Mouse (Mus musculus): ENCODE results near the gene Adam33. TPM values are rescaled to one million over a fixed set of nuclear protein-coding genes. Genes with fewer than 3 reads are reported as not detected.

Adam33 gene
- polyA plus RNA-seq, 1 experiment from 2014 or later = 5.3 TPM

DNA sequence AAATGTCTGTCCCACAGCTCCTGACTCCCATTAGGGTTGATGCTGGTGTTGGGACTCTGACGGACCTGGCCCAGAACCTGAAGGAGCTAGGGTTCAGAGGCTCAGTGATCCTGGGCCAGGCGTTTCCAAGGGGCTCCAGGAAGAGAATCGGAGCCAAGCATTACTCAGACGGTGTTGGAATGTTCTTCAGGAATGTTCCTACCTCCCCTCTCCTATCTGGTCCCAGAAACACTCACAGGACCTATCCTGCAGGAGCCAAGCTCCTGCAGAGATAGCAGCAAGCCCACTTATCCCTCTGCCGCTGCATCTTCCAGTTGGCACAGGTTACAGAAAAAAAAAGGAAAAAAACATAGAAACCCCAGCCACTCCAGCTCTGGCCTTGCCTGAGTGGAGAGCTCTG, 2.0 kb downstream of the Adam33 start:
- peaks cover 8% of the 10 kb centered on the region; the same call in 1 of the 2 replicates for H3K27me3 ChIP-seq (replicated peaks; ENCODE audit: control insufficient read depth, insufficient read depth, low read length)
- H3K27ac ChIP-seq (ENCODE audit: low read length) = no peak overlapping the region
- no peak overlapping the region for H3K4me2 ChIP-seq (ENCODE audit: low read depth, low read length)
- no peaks in the 10 kb centered on the region for H3K36me3 ChIP-seq (ENCODE audit: control insufficient read depth, insufficient read depth, low read length)
- WGBS = 48% methylated on average over 5 of the region's 5 CpGs
- ATAC-seq = no peak
- no peaks in the 10 kb centered on the region for H3K9me3 ChIP-seq (ENCODE audit: control insufficient read depth, low read length)
- H3K9ac ChIP-seq (ENCODE audit: low read depth, low read length) = no peak overlapping the region
- no peak overlapping the region for H3K4me3 ChIP-seq (ENCODE audit: low read length)
- H3K4me1 ChIP-seq (ENCODE audit: control insufficient read depth, insufficient read depth, low read length) = peaks cover 9% of the 10 kb centered on the region; the same call in 1 of the 2 replicates

DNA sequence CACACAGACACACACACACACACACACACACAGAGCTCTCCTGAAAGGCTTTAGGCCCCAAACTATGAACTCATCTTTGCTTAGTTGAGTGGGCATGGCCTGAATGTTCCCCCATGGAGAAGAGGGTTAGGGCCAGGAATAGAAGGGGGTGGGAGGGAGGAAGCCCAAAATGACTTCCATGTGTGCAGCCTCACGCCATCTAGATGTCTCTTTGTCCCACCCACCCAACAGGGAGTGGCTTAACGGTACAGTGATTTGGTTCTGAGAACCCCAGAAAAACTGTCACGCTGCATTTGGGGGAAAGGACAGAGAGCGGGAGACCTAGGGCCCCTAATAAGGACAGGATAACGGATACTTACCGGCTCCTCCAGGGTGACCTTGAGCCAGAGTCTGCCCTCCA, 2.8 kb downstream of the Adam33 start:
- H3K9ac ChIP-seq (ENCODE audit: low read depth, low read length) = no peak overlapping the region

DNA sequence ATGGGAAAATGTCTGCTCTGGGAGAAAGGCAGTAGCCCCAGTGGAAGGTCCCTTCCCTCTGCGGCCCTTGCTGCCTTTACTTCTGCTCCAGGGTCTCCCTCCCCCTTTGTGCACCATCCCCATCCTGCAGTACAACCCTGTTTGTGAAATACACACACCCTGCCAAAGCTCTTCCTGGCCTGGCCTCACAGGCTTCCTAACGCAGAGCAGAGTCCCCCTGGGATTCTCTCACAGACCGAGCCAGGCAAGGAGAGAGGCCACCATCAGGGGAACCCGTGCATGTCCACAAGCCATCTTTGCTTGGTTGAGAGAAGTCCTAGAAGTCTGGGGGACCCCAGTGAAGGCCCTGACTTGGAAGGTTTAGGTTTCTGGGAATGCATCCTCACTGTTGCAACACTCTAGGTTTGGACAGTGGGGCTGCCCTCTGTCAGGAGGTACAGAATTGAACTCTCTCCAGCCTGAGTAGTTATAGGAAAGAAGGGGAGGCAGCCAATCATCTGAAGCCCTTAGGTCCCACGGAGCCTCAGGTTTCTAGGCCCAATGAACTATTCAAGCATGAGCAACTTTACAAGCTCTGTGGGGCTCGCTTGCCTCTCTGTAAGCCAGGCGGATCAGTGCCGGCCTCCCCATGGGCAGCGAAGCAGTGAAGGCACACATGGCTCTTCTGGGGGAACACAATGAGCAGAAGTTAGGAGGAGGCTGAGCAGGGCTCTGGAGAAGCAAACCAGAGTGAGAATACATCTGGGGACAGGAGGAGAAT, 3.7 kb downstream of the Adam33 start:
- no peak overlapping the region for H3K4me3 ChIP-seq (ENCODE audit: low read length)
- peaks cover 20% of the 10 kb centered on the region for H3K4me1 ChIP-seq (ENCODE audit: control insufficient read depth, insufficient read depth, low read length)
- H3K4me2 ChIP-seq (ENCODE audit: low read depth, low read length) = no peak overlapping the region
- no peaks in the 10 kb centered on the region for H3K36me3 ChIP-seq (ENCODE audit: control insufficient read depth, insufficient read depth, low read length)
- no peak overlapping the region for H3K27ac ChIP-seq (ENCODE audit: low read length)
- ATAC-seq = no peak
- no peak overlapping the region for H3K9ac ChIP-seq (ENCODE audit: low read depth, low read length)
- no peaks in the 10 kb centered on the region for H3K9me3 ChIP-seq (ENCODE audit: control insufficient read depth, low read length)
- H3K27me3 ChIP-seq (replicated peaks; ENCODE audit: control insufficient read depth, insufficient read depth, low read length) = peaks cover 20% of the 10 kb centered on the region
- 64% methylated on average over 9 of the region's 9 CpGs for WGBS

More for the DNA sequence above, 2.8 kb downstream of the Adam33 start:
- Histone ChIP-seq H3K4me2 (ENCODE audit: low read depth, low read length) (no peak overlapping the region), H3K27me3 (replicated peaks; ENCODE audit: control insufficient read depth, insufficient read depth, low read length) (peaks cover 12% of the 10 kb centered on the region), H3K4me3 (ENCODE audit: low read length) (no peak overlapping the region), H3K27ac (ENCODE audit: low read length) (no peak overlapping the region), H3K36me3 (ENCODE audit: control insufficient read depth, insufficient read depth, low read length) (no peaks in the 10 kb centered on the region), H3K9me3 (ENCODE audit: control insufficient read depth, low read length) (no peaks in the 10 kb centered on the region), H3K4me1 (ENCODE audit: control insufficient read depth, insufficient read depth, low read length) (peaks cover 12% of the 10 kb centered on the region; the same call in 1 of the 2 replicates)
- no peak for ATAC-seq
- WGBS = 73% methylated on average over 6 of the region's 6 CpGs

DNA sequence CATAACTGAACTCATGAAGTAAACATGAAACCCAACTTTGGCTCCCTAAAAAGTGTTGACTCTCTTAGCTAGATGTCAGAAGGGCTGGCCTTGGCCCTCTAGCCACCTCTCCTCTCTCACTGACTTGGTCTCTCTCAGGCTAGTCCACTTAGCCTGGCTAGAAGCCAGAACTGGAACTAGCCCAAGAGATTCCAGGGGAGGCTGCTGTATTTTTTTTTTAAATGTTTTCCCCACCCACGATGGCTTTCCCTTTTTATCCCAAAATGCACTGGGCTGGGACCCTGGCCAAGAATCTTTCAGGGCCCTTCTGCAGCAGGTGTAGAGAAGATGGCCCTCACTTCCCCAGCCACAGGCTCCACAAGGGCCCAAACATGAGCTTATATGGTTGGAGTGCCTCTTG, 4.2 kb downstream of the Adam33 start:
- no peaks in the 10 kb centered on the region for H3K36me3 ChIP-seq (ENCODE audit: control insufficient read depth, insufficient read depth, low read length)
- no peak overlapping the region for H3K4me2 ChIP-seq (ENCODE audit: low read depth, low read length)
- H3K27me3 ChIP-seq (replicated peaks; ENCODE audit: control insufficient read depth, insufficient read depth, low read length) = peaks cover 26% of the 10 kb centered on the region
- ATAC-seq = no peak
- 38% methylated on average over 1 of the region's 1 CpGs for WGBS
- no peak overlapping the region for H3K9ac ChIP-seq (ENCODE audit: low read depth, low read length)
- H3K27ac ChIP-seq (ENCODE audit: low read length) = no peak overlapping the region
- H3K4me3 ChIP-seq (ENCODE audit: low read length) = no peak overlapping the region
- H3K9me3 ChIP-seq (ENCODE audit: control insufficient read depth, low read length) = no peaks in the 10 kb centered on the region
- peaks cover 22% of the 10 kb centered on the region for H3K4me1 ChIP-seq (ENCODE audit: control insufficient read depth, insufficient read depth, low read length)

DNA sequence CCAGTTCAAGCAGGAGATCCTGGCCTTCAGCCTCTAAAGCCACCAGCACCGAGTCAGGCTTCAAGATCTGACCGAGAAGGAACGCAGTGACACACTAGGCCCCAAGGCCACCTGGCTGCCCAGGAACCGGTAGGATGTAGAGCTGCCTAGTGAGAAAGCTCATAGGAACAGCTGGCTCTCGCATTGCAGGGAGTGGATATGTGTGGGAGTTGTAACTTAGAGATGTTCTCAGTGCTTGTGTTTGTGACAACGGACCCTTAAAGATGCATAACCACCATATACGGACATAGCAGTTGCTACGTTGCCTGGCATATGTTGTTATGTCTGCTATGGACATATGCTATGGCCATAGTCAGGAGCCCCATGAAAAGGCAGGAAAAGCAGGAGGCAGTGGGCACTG, 4.9 kb downstream of the Adam33 start:
- WGBS = 91% methylated on average over 8 of the region's 8 CpGs
- Histone ChIP-seq H3K4me1 (ENCODE audit: control insufficient read depth, insufficient read depth, low read length) (peaks cover 29% of the 10 kb centered on the region), H3K9me3 (ENCODE audit: control insufficient read depth, low read length) (no peaks in the 10 kb centered on the region)

DNA sequence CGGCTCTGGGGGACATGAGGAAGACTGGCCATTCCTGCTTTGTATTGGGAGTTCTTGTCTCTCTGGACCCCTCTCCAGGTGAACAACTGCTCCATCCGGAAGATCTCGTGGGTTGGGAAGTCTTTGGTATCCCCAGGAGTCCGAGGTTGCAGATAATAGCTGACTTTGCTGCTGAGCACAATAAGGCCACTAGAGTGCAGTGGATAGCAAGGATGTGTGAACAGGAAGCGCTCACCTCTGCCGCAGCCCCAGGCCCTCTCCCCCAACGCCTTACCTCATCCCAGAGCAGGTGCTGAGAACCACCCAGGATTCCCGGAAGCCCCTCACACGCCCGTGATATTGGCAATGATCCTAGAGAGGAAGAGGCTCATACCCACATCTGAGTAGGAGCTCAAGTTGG, 7.4 kb downstream of the Adam33 start:
- peak; percentile 62 for ATAC-seq
- peaks cover 28% of the 10 kb centered on the region for H3K4me1 ChIP-seq (ENCODE audit: control insufficient read depth, insufficient read depth, low read length)
- no peaks in the 10 kb centered on the region for H3K36me3 ChIP-seq (ENCODE audit: control insufficient read depth, insufficient read depth, low read length)
- H3K27ac ChIP-seq (ENCODE audit: low read length) = no peak overlapping the region
- 3% methylated on average over 10 of the region's 10 CpGs for WGBS
- no peak overlapping the region for H3K4me3 ChIP-seq (ENCODE audit: low read length)
- H3K9ac ChIP-seq (ENCODE audit: low read depth, low read length) = no peak overlapping the region
- peaks cover 42% of the 10 kb centered on the region for H3K27me3 ChIP-seq (replicated peaks; ENCODE audit: control insufficient read depth, insufficient read depth, low read length)
- H3K9me3 ChIP-seq (ENCODE audit: control insufficient read depth, low read length) = no peaks in the 10 kb centered on the region
- no peak overlapping the region for H3K4me2 ChIP-seq (ENCODE audit: low read depth, low read length)

More for the DNA sequence above, 4.9 kb downstream of the Adam33 start:
- H3K9ac ChIP-seq (ENCODE audit: low read depth, low read length) = no peak overlapping the region
- no peaks in the 10 kb centered on the region for H3K36me3 ChIP-seq (ENCODE audit: control insufficient read depth, insufficient read depth, low read length)
- no peak overlapping the region for H3K27ac ChIP-seq (ENCODE audit: low read length)
- no peak overlapping the region for H3K4me2 ChIP-seq (ENCODE audit: low read depth, low read length)
- no peak overlapping the region for H3K4me3 ChIP-seq (ENCODE audit: low read length)
- no peak for ATAC-seq
- peaks cover 30% of the 10 kb centered on the region for H3K27me3 ChIP-seq (replicated peaks; ENCODE audit: control insufficient read depth, insufficient read depth, low read length)

DNA sequence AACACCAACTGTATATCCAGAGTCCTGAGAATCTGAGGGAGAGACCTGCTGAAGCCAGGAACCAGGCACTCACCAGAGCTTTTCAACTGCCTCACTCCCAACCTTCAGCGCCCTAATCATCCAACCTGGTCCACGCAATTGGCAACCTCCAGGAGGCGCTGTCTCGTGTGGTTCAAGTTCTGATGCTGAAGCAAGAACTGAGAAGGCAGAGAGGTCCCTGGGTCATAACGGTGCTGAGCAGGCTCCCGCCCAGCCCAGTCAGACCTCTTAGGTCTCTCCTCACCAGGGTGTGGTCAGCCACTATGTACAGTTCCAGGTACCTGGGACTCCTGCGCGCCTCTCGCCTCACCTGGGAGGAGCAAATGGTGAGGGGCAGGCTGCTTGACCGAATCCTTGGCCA, 8.0 kb downstream of the Adam33 start:
- Histone ChIP-seq H3K36me3 (ENCODE audit: control insufficient read depth, insufficient read depth, low read length) (no peaks in the 10 kb centered on the region), H3K27ac (ENCODE audit: low read length) (no peak overlapping the region), H3K9ac (ENCODE audit: low read depth, low read length) (no peak overlapping the region), H3K27me3 (replicated peaks; ENCODE audit: control insufficient read depth, insufficient read depth, low read length) (peaks cover 42% of the 10 kb centered on the region), H3K4me3 (ENCODE audit: low read length) (no peak overlapping the region), H3K4me2 (ENCODE audit: low read depth, low read length) (0 out of 2 replicates have a peak overlapping the region, but pooled peaks have one; percentile 9), H3K4me1 (ENCODE audit: control insufficient read depth, insufficient read depth, low read length) (peaks cover 28% of the 10 kb centered on the region), H3K9me3 (ENCODE audit: control insufficient read depth, low read length) (no peaks in the 10 kb centered on the region)
- WGBS = 9% methylated on average over 10 of the region's 10 CpGs
- ATAC-seq = no peak

DNA sequence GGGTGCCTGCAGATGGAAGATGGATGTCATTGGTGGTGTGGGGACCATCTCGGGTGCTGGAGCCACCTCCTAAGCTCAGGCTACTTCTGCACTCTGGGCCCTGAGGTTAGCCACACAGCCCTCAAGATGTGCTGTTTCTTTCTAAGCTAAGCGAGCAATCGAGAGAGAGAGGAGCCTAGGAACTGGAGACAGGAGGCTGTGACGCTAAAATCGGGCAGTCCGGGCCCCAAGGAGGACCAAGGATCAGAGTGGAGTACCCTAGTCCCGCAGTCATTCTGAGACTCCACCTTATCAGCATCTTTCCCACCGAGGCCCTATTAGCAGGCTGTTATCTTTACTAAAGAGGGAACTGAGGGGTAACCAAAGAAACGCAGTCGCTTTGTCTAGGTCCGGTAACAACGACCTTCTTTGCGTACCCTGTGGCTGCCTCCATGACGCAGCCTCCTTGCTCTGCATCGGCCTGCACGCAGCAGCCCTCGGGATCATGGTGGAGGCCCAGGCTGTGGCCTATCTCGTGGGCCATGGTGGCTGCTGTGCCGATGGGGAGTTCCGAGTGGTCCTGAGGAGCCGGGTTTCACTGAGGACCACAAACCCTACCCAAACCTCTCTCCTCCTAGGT, 8.9 kb downstream of the Adam33 start:
- Histone ChIP-seq H3K9ac (ENCODE audit: low read depth, low read length) (peak overlapping the region; percentile 44; the same call in 1 of the 2 replicates), H3K27ac (ENCODE audit: low read length) (no peak overlapping the region), H3K4me2 (ENCODE audit: low read depth, low read length) (peak overlapping the region; percentile 58), H3K4me3 (ENCODE audit: low read length) (peak overlapping the region; percentile 39), H3K9me3 (ENCODE audit: control insufficient read depth, low read length) (no peaks in the 10 kb centered on the region), H3K4me1 (ENCODE audit: control insufficient read depth, insufficient read depth, low read length) (peaks cover 28% of the 10 kb centered on the region), H3K36me3 (ENCODE audit: control insufficient read depth, insufficient read depth, low read length) (no peaks in the 10 kb centered on the region), H3K27me3 (replicated peaks; ENCODE audit: control insufficient read depth, insufficient read depth, low read length) (peaks cover 42% of the 10 kb centered on the region)
- no peak for ATAC-seq
- 6% methylated on average over 21 of the region's 21 CpGs for WGBS

DNA sequence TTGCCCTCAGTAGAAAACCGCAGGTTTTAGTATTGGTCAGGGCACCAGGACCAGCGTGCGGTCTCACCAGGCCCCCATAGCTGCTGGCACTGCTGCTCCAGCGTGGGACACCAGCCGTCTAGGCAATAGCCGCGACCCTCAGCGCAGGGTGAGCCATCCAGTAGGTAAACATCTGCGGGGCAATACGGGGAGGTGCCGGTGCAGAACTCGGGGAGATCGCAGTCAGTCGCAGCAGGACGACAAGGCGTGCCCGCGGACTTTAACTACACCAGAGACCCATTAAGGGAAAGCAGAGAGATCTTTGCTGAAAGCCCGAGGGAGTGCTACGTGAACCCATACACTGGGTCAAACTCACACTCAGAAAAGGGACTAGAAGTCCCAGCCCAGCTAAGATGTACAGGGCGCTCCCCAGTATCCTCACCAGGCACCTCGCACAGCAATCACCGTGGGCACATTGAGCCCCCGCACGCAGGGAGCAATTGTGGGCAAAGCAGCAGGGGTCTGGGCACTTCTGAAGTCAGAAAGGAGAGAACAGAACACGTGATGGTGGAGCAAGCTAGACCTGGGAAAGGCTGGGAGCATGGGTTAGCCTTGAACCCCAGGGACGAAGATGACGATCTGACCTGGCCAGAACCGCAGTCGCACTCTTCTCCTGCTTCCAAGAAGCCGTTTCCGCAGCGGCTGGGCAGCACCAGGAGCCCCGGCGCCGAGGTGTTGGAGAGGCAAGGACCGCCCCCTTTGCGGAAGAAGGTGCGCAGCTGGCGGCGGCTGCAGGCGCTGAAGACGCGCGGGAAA, 9.6 kb downstream of the Adam33 start:
- Histone ChIP-seq H3K4me3 (ENCODE audit: low read length) (peak overlapping the region; percentile 39), H3K9me3 (ENCODE audit: control insufficient read depth, low read length) (no peaks in the 10 kb centered on the region), H3K36me3 (ENCODE audit: control insufficient read depth, insufficient read depth, low read length) (no peaks in the 10 kb centered on the region), H3K4me1 (ENCODE audit: control insufficient read depth, insufficient read depth, low read length) (peaks cover 23% of the 10 kb centered on the region), H3K9ac (ENCODE audit: low read depth, low read length) (peak overlapping the region; percentile 44; the same call in 1 of the 2 replicates), H3K27ac (ENCODE audit: low read length) (no peak overlapping the region), H3K4me2 (ENCODE audit: low read depth, low read length) (peak overlapping the region; percentile 58), H3K27me3 (replicated peaks; ENCODE audit: control insufficient read depth, insufficient read depth, low read length) (peaks cover 42% of the 10 kb centered on the region)
- ATAC-seq = no peak
- 3% methylated on average over 45 of the region's 45 CpGs for WGBS

Measured in intestine, embryonic 16.5 days (tissue).